Mouse (Mus musculus) 3T3-L1 (cell line): Measurements from ENCODE around the gene Gm38431.
"Not testable (repeated sequence)": the region's sequence is repeated elsewhere in the genome, so short reads cannot be mapped to it uniquely, and the experiment has no call there.

Source experiments
- DNase-seq: peaks from one replicate; pipeline ENCODE4 v3.0.0-alpha.2; 2015; ENCODE audit warnings: low read depth, low spot score

The Gm38431 gene

DNA sequence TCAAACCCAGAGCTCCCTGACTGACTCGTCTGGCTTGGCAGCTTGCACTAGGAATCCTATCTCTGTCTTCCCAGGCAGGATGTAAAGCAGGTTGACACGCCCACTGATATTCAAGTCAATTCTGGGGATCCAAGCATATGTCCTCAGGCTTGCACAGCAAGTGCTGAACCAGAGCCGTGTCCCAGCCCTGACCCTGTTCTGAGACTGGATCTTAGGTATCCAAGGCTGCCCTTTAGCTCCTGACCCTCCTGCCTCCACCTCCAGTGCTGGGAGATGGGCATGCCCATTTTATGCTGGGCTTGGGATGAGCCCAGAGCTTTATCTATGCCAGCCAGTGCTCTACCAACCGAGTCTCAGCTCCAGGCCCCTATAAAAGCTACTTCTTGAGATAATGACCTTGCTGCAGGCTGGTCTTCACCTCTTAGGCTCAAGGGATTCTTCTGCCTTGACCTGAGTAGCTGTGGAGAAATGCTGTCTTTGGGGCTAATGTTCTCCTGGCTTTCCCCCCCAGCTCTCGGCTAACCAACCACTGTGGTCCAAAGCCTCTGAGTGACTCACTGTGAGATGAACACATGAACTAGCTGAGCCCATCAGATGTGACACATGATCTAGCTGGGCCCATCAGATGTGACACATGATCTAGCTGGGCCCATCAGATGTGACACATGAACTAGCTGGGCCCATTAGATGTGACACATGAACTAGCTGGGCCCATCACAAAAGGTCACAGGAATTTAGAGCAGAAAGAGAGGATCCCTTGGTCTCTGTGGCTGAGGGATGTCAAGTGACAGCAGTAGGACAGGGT, 14.2 kb upstream of the Gm38431 start:
- DNase-seq, result no peak

- no peak for DNase-seq
Measured at GRCm38 (mm10) chr9:21104814-21105213, 13.0 kb upstream of the Gm38431 start.

GRCm38 (mm10) chr9:21102076-21102475, 10.3 kb upstream of the Gm38431 start:
- no peak for DNase-seq

GRCm38 (mm10) chr9:21100447-21101161, 8.8 kb upstream of the Gm38431 start:
- DNase-seq, result no peak

GRCm38 (mm10) chr9:21097793-21098192, 6.0 kb upstream of the Gm38431 start:
- peak; percentile 24 for DNase-seq

- no peak for DNase-seq
Measured at GRCm38 (mm10) chr9:21095958-21096357, 4.2 kb upstream of the Gm38431 start.

DNA sequence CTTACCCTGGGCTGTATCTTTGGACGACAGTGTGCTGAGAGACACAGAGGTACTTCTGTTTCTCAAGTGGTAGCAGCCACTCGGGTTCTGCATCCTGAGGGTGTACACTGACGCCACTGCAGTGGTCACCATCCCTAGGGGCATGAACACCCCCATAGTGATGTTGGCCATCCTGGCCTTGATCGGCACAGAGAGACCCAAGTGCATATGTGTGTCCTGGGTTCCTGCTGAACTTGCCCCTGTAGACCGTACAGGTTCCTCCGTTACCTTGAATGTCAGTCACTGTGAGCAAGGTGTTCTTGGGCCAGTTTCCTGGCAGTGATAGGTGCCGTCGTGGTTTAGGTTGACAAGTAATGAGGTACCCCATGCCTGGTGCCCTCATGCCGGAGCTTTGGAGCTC, 1.6 kb upstream of the Gm38431 start:
- DNase-seq, result no peak

DNA sequence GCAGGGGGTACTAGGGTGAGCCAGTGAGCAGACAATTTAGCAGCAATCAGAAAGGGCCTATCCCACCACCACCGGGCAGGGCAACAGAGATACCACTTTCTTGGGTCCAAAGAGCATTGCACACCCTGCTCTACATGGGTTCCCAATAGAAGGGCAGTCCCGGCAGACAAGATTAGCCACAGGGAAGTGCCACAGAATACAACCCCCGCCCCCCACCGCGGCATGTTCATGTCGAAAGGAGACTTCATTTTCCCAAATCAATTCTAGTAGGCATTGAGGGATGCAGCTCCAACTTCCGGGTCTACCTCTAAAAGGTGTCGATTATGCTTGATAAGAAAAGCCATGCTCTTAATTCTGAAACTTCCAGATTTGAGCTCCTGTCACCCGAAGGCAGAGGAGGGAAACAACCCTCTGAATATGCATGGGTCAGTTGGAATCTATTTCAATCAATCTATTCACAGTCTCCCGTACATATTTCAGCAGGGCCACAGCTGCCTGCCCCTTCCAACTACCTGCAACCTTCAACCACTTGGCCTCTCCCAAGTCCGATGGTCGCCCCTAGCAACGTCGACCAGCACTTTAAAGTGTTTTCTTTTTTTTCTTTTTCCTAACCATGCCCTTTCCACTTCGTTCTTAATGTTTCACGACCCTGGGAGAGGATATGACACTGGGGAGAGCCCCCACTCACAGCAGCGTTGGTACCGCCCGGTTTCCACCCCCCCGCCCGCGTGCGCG, 658 bp downstream of the Gm38431 start:
- no peak for DNase-seq

DNA sequence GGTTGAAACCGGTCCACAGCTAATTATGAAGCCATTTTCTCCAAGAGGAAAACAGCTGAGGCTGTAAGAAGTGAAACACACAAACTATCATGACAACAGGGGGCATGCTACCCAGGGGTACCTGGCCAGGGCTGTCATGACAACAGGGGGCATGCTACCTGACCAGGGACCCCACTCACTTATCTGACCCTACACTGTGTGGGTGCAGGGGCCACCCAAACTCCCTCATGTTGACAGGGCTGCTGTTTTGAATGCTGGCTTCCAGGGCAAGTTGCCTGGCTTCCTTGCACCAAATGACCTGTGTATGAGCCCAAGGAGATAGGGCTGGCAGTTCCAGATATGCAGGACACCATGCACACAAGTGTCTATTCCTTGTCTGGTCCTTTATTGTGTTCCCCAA, 1.3 kb downstream of the Gm38431 start:
- no peak for DNase-seq

GRCm38 (mm10) chr9:21083324-21083723, 8.5 kb downstream of the Gm38431 start:
- no peak for DNase-seq

DNA sequence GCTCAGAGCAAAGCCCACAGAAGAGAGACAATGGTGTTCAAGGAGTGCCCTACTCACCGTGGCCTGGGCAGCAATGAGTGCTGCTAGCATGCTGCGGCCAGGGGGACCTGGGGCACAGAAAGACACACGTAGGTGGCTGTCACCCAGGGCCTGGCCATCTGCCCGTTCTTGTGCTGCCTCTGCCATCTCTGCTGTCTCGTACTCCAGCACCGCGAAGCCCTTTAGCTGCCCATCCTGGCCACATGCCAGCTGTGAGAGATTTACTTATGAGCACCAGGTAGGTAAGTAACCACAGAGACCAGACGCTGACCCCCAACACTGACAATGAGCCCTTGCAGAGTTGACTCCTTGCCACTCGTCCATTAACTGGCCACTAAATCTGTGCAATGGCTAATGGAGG, 10.7 kb downstream of the Gm38431 start:
- no peak for DNase-seq

GRCm38 (mm10) chr9:21075625-21076024, 16.2 kb downstream of the Gm38431 start:
- DNase-seq, result no peak

DNA sequence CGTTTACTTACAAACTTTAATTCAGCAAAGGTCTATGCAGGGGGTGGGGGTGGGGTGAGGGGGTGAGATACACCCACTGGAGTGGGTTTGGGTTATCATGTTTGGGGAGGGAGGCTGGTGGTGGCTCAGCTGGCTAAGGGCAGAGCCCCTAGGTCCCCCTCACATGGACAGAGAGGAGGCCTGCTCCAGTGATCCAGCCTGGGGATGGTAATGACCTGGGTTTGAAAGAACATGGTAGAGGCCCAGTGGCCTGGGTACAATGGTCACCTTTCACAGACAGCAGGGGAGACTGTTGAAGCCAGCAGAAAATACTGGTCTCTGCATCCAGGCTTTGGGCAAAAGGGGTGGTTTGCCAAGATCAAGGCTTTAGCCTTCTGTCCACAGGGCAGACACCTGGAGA, 17.6 kb downstream of the Gm38431 start:
- DNase-seq, result no peak

DNA sequence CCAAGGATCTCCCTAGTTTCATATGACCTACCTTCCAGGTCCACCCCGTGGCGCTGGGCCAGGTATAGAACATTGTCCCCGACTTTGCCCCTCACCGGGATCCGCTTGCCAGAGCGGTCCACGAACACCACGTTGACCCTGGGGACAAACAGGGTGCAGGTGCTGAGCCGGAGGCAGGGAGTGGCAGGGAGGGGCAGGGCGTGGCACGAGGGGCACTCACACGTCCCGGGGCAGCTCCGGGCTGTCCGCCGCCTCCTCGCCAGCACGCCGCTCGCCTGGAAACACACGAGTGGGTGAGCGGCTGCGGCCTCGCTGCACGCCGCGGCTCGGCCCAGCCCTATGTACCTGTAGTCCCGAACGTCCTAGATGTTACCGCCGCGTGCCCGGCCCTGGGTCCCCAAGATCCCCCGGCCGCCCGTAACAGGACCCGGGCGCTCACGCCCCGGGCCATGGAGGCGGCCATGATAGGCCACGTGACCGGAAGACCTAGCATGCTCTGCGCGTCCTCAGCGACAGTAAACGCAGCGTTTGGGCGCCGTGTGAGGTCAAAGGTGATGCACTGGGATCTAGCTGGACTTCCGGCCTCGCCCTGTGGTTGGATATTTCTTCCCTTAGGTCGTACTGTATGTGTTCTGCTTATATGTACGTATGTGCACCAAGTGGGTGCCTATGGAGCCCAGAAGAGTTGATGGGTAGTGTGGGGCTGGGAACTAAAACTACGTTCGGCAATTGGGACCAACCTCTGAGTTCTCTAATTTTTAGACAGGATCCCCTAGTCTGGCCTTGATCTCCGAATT, 18.6 kb downstream of the Gm38431 start, which contains the start of the genes Gm49373 and Fdx1l:
Gm49373 (minus strand) TSS at position 53 of the 797 bp plus-strand sequence.
Fdx1l (minus strand) TSS at position 571 of the 797 bp plus-strand sequence.
- peak; percentile 92 for DNase-seq

DNA sequence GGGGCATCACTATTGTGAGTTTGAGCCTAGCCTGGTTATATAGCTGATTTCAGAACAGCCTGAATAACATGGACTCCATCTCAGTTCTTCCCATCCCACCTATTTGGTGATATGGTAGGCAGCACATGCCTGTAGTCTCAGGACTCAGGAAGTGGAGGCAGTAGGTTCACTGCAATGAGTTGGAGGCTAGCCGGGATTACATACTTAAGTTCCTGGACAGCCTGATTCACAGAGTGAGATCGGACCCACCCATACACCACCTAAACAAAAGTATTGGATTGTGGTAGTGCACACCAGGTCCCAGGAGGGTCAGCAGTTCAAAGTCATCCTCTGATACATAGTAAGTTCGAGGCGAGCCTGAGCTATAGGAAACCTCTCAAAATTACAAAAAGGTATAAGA, 19.2 kb downstream of the Gm38431 start:
- DNase-seq, result peak; percentile 64

DNA sequence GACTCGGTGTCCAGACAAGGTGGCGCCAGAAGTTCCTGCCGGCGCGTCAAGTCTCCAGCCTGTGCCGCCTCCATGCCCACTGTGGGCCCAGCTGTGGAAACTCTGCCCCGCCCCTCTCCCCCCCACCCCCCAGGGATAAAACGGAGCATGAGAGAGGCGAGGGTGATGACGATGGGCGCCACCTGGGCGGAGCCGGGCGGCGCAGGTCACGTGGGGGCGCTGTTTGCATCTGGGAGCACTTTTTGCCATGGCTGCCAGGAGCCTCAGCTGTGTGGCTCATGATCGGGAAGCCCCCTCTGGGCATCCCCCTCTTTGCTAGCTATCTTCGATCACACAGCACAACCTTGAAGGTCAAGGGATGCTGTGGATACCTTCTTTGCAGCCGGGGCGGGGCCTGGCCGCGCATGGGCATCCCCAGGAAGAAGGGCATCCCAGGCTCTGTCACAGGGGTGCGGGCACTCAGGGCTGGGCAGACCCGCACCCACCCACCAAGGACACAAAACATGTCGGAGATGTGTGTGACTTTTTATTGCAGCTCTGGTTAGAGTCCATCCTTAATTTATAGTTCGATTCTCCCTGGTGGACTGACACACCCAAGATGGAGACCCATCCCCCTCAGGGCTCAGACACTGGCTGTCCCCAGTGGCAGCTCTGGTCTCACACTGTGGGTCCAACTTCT, 24.7 kb downstream of the Gm38431 start, which contains the start of gene Zglp1:
Zglp1 (minus strand) TSS at position 88 of the 679 bp plus-strand sequence.
- DNase-seq, result no peak

DNA sequence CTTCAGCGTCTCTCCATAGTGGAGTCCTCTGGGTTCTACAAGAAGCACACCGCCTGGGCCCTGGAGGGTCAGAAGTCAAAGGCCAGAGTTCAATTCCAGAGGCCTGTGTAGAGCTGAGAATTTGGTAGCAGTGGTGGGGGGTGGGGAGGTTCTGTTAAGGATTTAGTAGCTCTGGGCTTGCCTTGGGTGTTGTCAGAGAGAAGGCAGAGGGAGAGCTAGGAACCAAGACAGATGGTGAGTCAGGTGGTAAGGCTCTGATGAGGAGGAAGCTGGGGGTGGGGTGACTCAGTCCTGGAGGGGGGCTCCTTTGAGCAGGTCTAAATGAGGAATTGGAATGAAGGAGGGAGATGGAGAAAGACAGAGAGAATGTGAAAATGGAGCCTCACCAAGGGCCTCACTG, 28.9 kb downstream of the Gm38431 start:
- DNase-seq, result no peak

GRCm38 (mm10) chr9:21051578-21051977, 40.2 kb downstream of the Gm38431 start:
- DNase-seq, result no peak

DNA sequence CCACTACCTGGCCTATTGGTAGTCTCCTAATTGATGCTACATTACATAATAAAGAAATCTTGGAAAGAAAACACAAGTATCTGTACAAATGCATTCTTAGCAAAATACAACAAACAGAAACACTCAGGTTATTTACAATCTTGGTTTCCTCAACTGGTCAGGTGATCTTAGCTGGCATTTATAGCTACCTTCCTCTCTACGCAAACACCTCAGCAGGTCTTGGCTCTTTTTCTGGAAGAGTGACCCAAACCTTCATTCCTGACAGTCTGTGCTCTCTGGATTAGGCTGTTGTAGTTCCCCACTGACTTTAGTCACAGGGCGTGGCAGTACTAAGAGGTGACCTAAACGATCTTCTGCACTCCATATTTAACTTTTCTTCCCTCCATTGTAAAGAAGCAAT, 46.6 kb downstream of the Gm38431 start:
- no peak for DNase-seq

DNA sequence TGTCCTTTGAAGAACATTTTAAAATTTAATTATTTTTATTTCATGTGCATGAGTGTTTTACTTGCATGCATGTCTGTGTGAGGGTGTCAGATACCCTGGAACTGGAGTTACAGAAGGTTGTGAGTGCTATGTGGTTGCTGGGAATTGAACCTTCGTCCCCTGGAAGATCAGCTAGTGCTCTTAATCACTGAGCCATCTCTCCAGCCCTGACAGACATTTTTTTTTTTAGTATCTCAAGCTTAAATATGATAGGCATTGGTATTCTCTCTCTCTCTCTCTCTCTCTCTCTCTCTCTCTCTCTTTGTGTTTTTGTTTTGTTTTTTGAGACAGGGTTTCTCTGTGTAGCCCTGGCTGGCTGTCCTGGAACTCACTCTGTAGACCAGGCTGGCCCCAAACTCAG, 47.0 kb downstream of the Gm38431 start:
- not testable (repeated sequence) for DNase-seq

GRCm38 (mm10) chr9:21043563-21043962, 48.2 kb downstream of the Gm38431 start:
- no peak for DNase-seq
